9 mouse cellular contexts compared by ENCODE assay signal in genomic region chr1:74712461-74713098, GRCm38 (mm10). TPM values are rescaled to one million over a fixed set of nuclear protein-coding genes. Genes with fewer than 3 reads are reported as not detected.
DNase-seq lines count a peak whose midpoint lies in the region; ATAC-seq lines count a peak whose summit lies in the region.
"Had no signal": no experiment of that assay in that cellular context is flagged by ENCODE, and none has a peak within 500 bp of the region (broad histone marks: within the 10 kb centered on the region; RNA-seq: fewer than 3 reads in every experiment).

No protein-coding gene starts in this region.

- 34% methylated on average over 5 of the region's 5 CpGs for WGBS in embryonic facial prominence, embryonic 12.5 days
- 41% methylated on average over 5 of the region's 5 CpGs for WGBS in intestine, embryonic 16.5 days
- WGBS in midbrain, embryonic 16.5 days, result 40% methylated on average over 5 of the region's 5 CpGs

- DNase-seq in kidney, adult 9 months, result peak; percentile 61
- no peak for DNase-seq in kidney, postnatal 4 days
- DNase-seq in thymus, postnatal 4 days, result no peak
- no peak for DNase-seq in spleen, postnatal 4 days (ENCODE audit: low spot score in 2 of 2)
- no peak for DNase-seq in cerebellum, adult 8-10 months

- H3K36me3 ChIP-seq in embryonic facial prominence, embryonic 12.5 days, result no peaks in the 10 kb centered on the region
- no peaks in the 10 kb centered on the region for H3K36me3 ChIP-seq in intestine, embryonic 16.5 days (ENCODE audit: control insufficient read depth, insufficient read depth, low read length)
- H3K36me3 ChIP-seq in midbrain, embryonic 16.5 days (ENCODE audit: control insufficient read depth, insufficient read depth, low read length), result no peaks in the 10 kb centered on the region

- H3K9ac ChIP-seq in embryonic facial prominence, embryonic 12.5 days, result 0 out of 2 replicates have a peak overlapping the region, but pooled peaks have one; percentile 55
- peak overlapping the region; percentile 80 for H3K9ac ChIP-seq in intestine, embryonic 16.5 days (ENCODE audit: low read depth, low read length)
- no peak overlapping the region; the same call in 1 of the 2 replicates for H3K9ac ChIP-seq in midbrain, embryonic 16.5 days (ENCODE audit: low read depth, low read length)

- no peaks in the 10 kb centered on the region for H3K9me3 ChIP-seq in embryonic facial prominence, embryonic 12.5 days
- no peaks in the 10 kb centered on the region for H3K9me3 ChIP-seq in intestine, embryonic 16.5 days (ENCODE audit: control insufficient read depth, low read length)
- H3K9me3 ChIP-seq in midbrain, embryonic 16.5 days (replicated peaks; ENCODE audit: control insufficient read depth, low read length, poor library complexity, severe bottlenecking), result no peaks in the 10 kb centered on the region

- H3K4me3 ChIP-seq in embryonic facial prominence, embryonic 12.5 days, result peak overlapping the region; percentile 43
- peak overlapping the region; percentile 65 for H3K4me3 ChIP-seq in intestine, embryonic 16.5 days (ENCODE audit: low read length)
- H3K4me3 ChIP-seq in midbrain, embryonic 16.5 days (ENCODE audit: low read depth, low read length), result peak overlapping the region; percentile 38; the same call in 1 of the 2 replicates

- ATAC-seq in embryonic facial prominence, embryonic 12.5 days (ENCODE audit: insufficient number of reproducible peaks, insufficient read depth, low FRiP score, low TSS enrichment), result no peak
- peak; percentile 57 for ATAC-seq in intestine, embryonic 16.5 days
- ATAC-seq in midbrain, embryonic 16.5 days, result no peak
- ATAC-seq: Patski had no signal

- H3K27me3 ChIP-seq in embryonic facial prominence, embryonic 12.5 days, result no peaks in the 10 kb centered on the region
- H3K27me3 ChIP-seq in intestine, embryonic 16.5 days (replicated peaks; ENCODE audit: control insufficient read depth, insufficient read depth, low read length), result no peaks in the 10 kb centered on the region
- peaks cover 4% of the 10 kb centered on the region for H3K27me3 ChIP-seq in midbrain, embryonic 16.5 days (ENCODE audit: control insufficient read depth, insufficient read depth, low read depth, low read length)

- H3K4me2 ChIP-seq in embryonic facial prominence, embryonic 12.5 days (replicated peaks), result peak overlapping the region; percentile 77
- H3K4me2 ChIP-seq in intestine, embryonic 16.5 days (ENCODE audit: low read depth, low read length), result peak overlapping the region; percentile 99
- H3K4me2 ChIP-seq in midbrain, embryonic 16.5 days (ENCODE audit: low read length), result peak overlapping the region; percentile 81

- H3K4me1 ChIP-seq in embryonic facial prominence, embryonic 12.5 days, result peaks cover 17% of the 10 kb centered on the region; the same call in 1 of the 2 replicates
- peaks cover 9% of the 10 kb centered on the region for H3K4me1 ChIP-seq in intestine, embryonic 16.5 days (ENCODE audit: control insufficient read depth, insufficient read depth, low read length)
- H3K4me1 ChIP-seq in midbrain, embryonic 16.5 days (ENCODE audit: control insufficient read depth, insufficient read depth, low read length), result peaks cover 5% of the 10 kb centered on the region; the same call in 1 of the 2 replicates

- no peak overlapping the region for H3K27ac ChIP-seq in embryonic facial prominence, embryonic 12.5 days
- peak overlapping the region; percentile 36; the same call in 1 of the 2 replicates for H3K27ac ChIP-seq in intestine, embryonic 16.5 days (ENCODE audit: low read length)
- H3K27ac ChIP-seq in midbrain, embryonic 16.5 days (ENCODE audit: low read length), result no peak overlapping the region

RNA-seq across cellular contexts. Expression of gene Cyp27a1, which starts 0.8 kb away (rescaled TPM):
- 9.1 and 10.5 TPM in 2 replicates for polyA plus RNA-seq in embryonic facial prominence, embryonic 12.5 days (2016; fragmentation: Nextera tagmentation; extraction: Ambion mirVana)
- polyA plus RNA-seq in intestine, embryonic 16.5 days (2015; fragmentation: Nextera tagmentation; extraction: Ambion mirVana), result 7.6 and 8.0 TPM in 2 replicates
- 1.8 and 2.8 TPM in 2 replicates for polyA plus RNA-seq in midbrain, embryonic 16.5 days (2015; fragmentation: Nextera tagmentation; extraction: Ambion mirVana)
- polyA plus RNA-seq: Patski had no signal

RNA-seq across cellular contexts. Expression of gene Prkag3, which starts 36.4 kb away (rescaled TPM):
- 0.47 and 0.56 TPM in 2 replicates for polyA plus RNA-seq in embryonic facial prominence, embryonic 12.5 days (2016; fragmentation: Nextera tagmentation; extraction: Ambion mirVana)
- 0.15 and 0.17 TPM in 2 replicates for polyA plus RNA-seq in intestine, embryonic 16.5 days (2015; fragmentation: Nextera tagmentation; extraction: Ambion mirVana)
- not detected in 2 replicates for polyA plus RNA-seq in midbrain, embryonic 16.5 days (2015; fragmentation: Nextera tagmentation; extraction: Ambion mirVana)
- polyA plus RNA-seq: Patski had no signal

RNA-seq across cellular contexts. Expression of gene Ttll4, which starts 51.0 kb away (rescaled TPM):
- polyA plus RNA-seq in embryonic facial prominence, embryonic 12.5 days (2016; fragmentation: Nextera tagmentation; extraction: Ambion mirVana), result 28.6 and 29.3 TPM in 2 replicates
- 6.9 and 7.1 TPM in 2 replicates for polyA plus RNA-seq in intestine, embryonic 16.5 days (2015; fragmentation: Nextera tagmentation; extraction: Ambion mirVana)
- 9.9 and 15.5 TPM in 2 replicates for polyA plus RNA-seq in midbrain, embryonic 16.5 days (2015; fragmentation: Nextera tagmentation; extraction: Ambion mirVana)

RNA-seq across cellular contexts. Expression of gene Wnt6, which starts 59.1 kb away (rescaled TPM):
- polyA plus RNA-seq in embryonic facial prominence, embryonic 12.5 days (2016; fragmentation: Nextera tagmentation; extraction: Ambion mirVana), result 30.1 and 30.8 TPM in 2 replicates
- 0.22 and 0.49 TPM in 2 replicates for polyA plus RNA-seq in intestine, embryonic 16.5 days (2015; fragmentation: Nextera tagmentation; extraction: Ambion mirVana)
- 3.6 and 4.2 TPM in 2 replicates for polyA plus RNA-seq in midbrain, embryonic 16.5 days (2015; fragmentation: Nextera tagmentation; extraction: Ambion mirVana)
- polyA plus RNA-seq: Patski had no signal
